Mouse (Mus musculus): ENCODE measurements around the gene Inpp4a. TPM values are rescaled to one million over a fixed set of nuclear protein-coding genes. Genes with fewer than 3 reads are reported as not detected.

Inpp4a gene
- polyA plus RNA-seq, 1 experiment from 2014 or later: 10.1 TPM

- Histone ChIP-seq H3K27ac (no peak overlapping the region), H3K36me3 (replicated peaks) (peaks cover 48% of the 10 kb centered on the region), H3K9me3 (no peaks in the 10 kb centered on the region), H3K4me1 (no peaks in the 10 kb centered on the region), H3K27me3 (ENCODE audit: poor library complexity, severe bottlenecking) (no peaks in the 10 kb centered on the region), H3K4me3 (no peak overlapping the region)
- WGBS: 92% methylated on average over 16 of the region's 16 CpGs
- no peak for DNase-seq (ENCODE audit: extremely low spot score, low spot score)
These were observed 143.5 kb downstream of the Inpp4a start for GRCm38 (mm10) chr1:37442848-37443835.

DNA sequence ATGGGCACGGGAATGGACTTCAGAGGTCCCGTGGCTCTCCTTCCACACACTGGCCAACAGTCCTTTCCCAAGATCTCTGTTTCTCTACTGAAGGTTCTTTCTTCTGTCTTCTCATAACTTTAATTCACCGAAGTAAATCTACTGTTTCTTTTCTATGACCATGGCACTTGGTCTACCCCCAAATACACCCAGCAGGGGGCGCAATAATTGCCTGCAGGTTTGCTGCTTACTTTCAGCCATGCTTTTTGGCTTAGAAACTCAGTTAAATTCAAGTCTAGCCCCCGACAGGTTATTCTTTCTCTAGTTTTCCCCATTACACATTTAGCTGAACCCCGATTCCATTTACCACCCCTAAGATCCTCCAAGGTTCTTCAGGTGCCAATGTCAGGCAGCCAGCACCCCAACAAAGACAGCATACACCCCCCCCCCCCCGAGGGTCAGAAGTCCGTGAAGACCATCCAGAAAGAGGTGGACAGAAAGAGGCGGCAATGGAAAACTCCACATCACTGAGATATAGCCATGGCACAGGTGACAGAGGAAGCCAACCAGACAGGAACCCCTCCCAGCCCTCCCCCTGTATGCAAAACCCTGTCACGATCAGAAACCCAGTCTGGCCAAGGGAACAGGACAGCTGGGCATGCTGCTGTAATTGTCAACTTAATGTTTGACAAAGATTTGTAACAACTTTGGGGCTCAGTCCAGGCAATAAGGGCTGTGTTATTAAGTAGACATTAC, 148.9 kb downstream of the Inpp4a start:
- WGBS: 79% methylated on average over 10 of the region's 10 CpGs
- Histone ChIP-seq H3K36me3 (replicated peaks) (no peaks in the 10 kb centered on the region), H3K27me3 (ENCODE audit: poor library complexity, severe bottlenecking) (no peaks in the 10 kb centered on the region), H3K4me1 (no peaks in the 10 kb centered on the region), H3K4me3 (no peak overlapping the region), H3K9me3 (no peaks in the 10 kb centered on the region), H3K27ac (no peak overlapping the region)
- no peak for DNase-seq (ENCODE audit: extremely low spot score, low spot score)

DNA sequence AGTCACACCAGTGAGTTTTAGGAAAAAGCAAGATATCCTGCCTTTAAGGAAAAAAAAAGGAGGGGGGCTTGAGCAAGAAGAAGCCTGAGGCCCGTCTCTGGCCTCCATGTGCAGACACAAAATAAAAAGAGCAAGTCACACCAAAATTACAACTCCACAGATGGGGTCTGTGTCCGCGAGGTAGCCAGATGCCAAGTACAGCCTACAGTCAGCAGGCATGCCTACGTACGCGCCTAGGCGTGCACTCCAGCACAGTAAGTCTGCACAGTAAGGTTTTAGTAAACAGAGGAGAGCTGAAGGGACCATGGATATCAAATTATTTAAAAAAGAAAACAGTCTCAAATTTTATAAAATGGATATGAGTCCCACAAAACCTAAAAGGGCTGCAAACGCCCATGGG, 151.6 kb downstream of the Inpp4a start:
- H3K4me3 ChIP-seq: no peak overlapping the region
- no peaks in the 10 kb centered on the region for H3K9me3 ChIP-seq
- DNase-seq (ENCODE audit: extremely low spot score, low spot score): no peak
- H3K36me3 ChIP-seq (replicated peaks): no peaks in the 10 kb centered on the region
- no peak overlapping the region for H3K27ac ChIP-seq
- H3K27me3 ChIP-seq (ENCODE audit: poor library complexity, severe bottlenecking): no peaks in the 10 kb centered on the region
- no peaks in the 10 kb centered on the region for H3K4me1 ChIP-seq
- WGBS: 93% methylated on average over 8 of the region's 8 CpGs

GRCm38 (mm10) chr1:37457546-37457945, 157.9 kb downstream of the Inpp4a start:
- Histone ChIP-seq H3K27me3 (ENCODE audit: poor library complexity, severe bottlenecking) (no peaks in the 10 kb centered on the region), H3K9me3 (no peaks in the 10 kb centered on the region), H3K4me3 (no peak overlapping the region), H3K27ac (no peak overlapping the region), H3K4me1 (no peaks in the 10 kb centered on the region), H3K36me3 (replicated peaks) (no peaks in the 10 kb centered on the region)
- WGBS: 90% methylated on average over 7 of the region's 7 CpGs
- no peak for DNase-seq (ENCODE audit: extremely low spot score, low spot score)

Other genes starting within 250 kb of the Inpp4a start
- gene Cnga3, start 85.4 kb upstream of the Inpp4a start, polyA plus RNA-seq (2016; fragmentation: Nextera tagmentation; extraction: Ambion mirVana): 0.04 TPM in 1 of 2 replicates, not detected in the other
- 62.4 and 64.3 TPM in 2 replicates for gene Coa5, start 130.2 kb downstream of the Inpp4a start, polyA plus RNA-seq (2016; fragmentation: Nextera tagmentation; extraction: Ambion mirVana)
- 113 and 122 TPM in 2 replicates for gene Unc50, start 130.3 kb downstream of the Inpp4a start, polyA plus RNA-seq (2016; fragmentation: Nextera tagmentation; extraction: Ambion mirVana)
- gene Mgat4a, start 241.2 kb downstream of the Inpp4a start, polyA plus RNA-seq (2016; fragmentation: Nextera tagmentation; extraction: Ambion mirVana): 1.9 and 2.5 TPM in 2 replicates

Data from forebrain, embryonic 10.5 days (tissue).